Mouse (Mus musculus): ENCODE measurements around the gene Tbc1d10a. TPM values are rescaled to one million over a fixed set of nuclear protein-coding genes. Genes with fewer than 3 reads are reported as not detected.

Gene Tbc1d10a
- total RNA-seq (2014; rRNA removed) (41.9 and 48.4 TPM in 2 replicates), polyA plus RNA-seq (2015; fragmentation: Nextera tagmentation; extraction: Ambion mirVana) (31.9 and 36.2 TPM in 2 replicates)

DNA sequence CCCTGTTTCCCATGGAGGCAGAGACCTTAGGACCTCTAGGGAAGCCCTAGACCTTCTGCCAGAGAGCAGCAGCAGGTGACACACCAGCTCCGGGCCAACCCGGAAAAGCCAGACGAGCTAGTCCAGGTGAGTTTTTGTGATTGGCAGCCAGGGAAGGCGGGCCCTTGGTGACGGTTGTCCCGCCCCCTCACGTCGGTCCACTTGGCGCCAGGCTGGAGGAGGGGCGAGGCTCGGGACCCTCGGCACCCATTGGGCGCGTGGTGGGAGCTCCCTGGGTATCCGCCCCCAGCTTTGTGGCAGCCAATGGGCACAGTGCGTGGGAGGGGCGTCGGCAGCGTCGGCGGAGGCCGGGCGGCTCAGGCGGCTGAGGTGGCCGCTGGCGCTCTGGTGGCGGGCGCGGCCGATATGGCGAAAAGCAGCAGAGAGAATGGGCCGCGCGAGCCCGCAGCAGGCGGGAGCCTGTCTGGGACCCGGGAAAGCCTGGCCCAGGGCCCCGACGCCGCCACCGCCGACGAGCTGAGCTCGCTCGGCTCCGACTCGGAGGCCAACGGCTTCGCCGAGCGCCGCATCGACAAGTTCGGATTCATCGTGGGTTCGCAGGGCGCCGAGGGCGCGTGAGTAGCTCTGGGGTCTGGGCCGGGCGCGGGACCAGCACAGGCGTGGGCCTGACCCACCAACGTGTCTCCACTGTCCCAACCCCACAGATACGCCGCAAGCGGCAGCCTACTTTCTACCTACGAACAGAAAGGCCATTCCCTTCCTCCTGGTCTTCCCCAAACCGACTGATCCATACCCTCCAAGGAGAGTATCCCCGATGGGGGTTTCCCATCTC lies at the start of gene Tbc1d10a:
Gene Tbc1d10a (plus strand): TSS at position 304 of the 832 bp plus-strand sequence.
- H3K4me2 ChIP-seq (ENCODE audit: low read depth, low read length, poor library complexity, severe bottlenecking) = peak within 1 kb of the TSS; percentile 66
- peaks cover 8% of the 10 kb centered on the region for H3K4me1 ChIP-seq (ENCODE audit: insufficient read depth, low read length)
- H3K9ac ChIP-seq (replicated peaks; ENCODE audit: low read length, poor library complexity, severe bottlenecking) = peak within 1 kb of the TSS; percentile 84
- peak; percentile 99 for DNase-seq (ENCODE audit: low spot score)
- H3K9me3 ChIP-seq (ENCODE audit: low read length) = no peaks in the 10 kb centered on the region
- peak within 1 kb of the TSS; percentile 76 for H3K27ac ChIP-seq (ENCODE audit: low read depth, low read length)
- ATAC-seq (ENCODE audit: low FRiP score) = peak; percentile 99
- no peak for TF ChIP-seq CTCF (IDR thresholded peaks at IDR 0.05)
- H3K4me3 ChIP-seq (ENCODE audit: low read depth, low read length) = peak within 1 kb of the TSS; percentile 93
- no peaks in the 10 kb centered on the region for H3K27me3 ChIP-seq (ENCODE audit: insufficient read depth, low read length)
- peaks cover 4% of the 10 kb centered on the region for H3K36me3 ChIP-seq (ENCODE audit: insufficient read depth, low read length)
- WGBS = under 1% methylated on average over 71 of the region's 71 CpGs

DNA sequence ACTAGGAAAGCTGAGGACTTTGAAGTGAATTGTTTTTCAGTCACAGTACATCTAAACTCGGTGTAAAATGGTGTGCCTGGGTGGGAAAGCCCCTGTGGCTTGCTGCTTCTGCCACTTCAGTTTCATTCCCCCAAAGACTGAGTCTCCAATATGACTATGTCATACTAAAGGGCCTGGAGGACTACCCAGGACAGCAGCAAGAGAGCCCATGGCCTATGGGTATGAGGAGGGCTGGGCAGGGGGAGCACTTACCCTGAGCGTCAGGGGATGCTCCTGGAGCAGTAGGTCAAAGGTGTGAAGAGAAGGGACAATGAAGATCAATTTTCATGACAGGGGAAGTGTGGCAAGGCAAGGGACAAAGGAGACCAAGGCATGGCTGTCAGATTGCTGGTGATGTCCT lies 47.6 kb upstream of the Tbc1d10a start:
- ATAC-seq (ENCODE audit: low FRiP score) = no peak
- peaks cover 47% of the 10 kb centered on the region for H3K36me3 ChIP-seq (ENCODE audit: insufficient read depth, low read length)
- no peak for DNase-seq (ENCODE audit: low spot score)
- H3K9me3 ChIP-seq (ENCODE audit: low read length) = no peaks in the 10 kb centered on the region
- H3K4me1 ChIP-seq (ENCODE audit: insufficient read depth, low read length) = peaks cover 9% of the 10 kb centered on the region; the same call in 1 of the 2 replicates
- no peaks in the 10 kb centered on the region for H3K27me3 ChIP-seq (ENCODE audit: insufficient read depth, low read length)
- no peak overlapping the region for H3K4me3 ChIP-seq (ENCODE audit: low read depth, low read length)
- 78% methylated on average over 2 of the region's 2 CpGs for WGBS
- H3K4me2 ChIP-seq (ENCODE audit: low read depth, low read length, poor library complexity, severe bottlenecking) = no peak overlapping the region
- TF ChIP-seq CTCF (IDR thresholded peaks at IDR 0.05) = no peak
- H3K27ac ChIP-seq (ENCODE audit: low read depth, low read length) = no peak overlapping the region
- no peak overlapping the region for H3K9ac ChIP-seq (replicated peaks; ENCODE audit: low read length, poor library complexity, severe bottlenecking)

DNA sequence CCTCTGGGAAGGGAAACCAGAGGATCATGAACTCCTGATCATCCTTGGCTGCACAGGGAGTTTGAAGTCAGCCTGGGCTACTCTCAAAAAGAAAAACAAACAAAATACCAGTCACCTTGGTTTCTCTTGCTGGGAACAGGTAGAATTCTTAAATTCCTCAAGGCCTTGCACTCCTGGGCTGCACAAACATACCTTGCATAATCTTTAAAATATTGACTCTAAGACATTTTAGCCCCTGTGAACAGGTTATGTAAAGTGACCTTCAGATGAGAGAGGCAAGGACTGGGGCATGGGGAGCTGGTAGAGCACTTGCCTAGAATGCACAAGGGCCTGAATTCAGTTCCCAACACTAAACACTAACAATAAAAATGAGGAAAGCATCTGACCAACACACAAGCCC lies 45.1 kb upstream of the Tbc1d10a start:
- H3K27me3 ChIP-seq (ENCODE audit: insufficient read depth, low read length) = no peaks in the 10 kb centered on the region
- peaks cover 52% of the 10 kb centered on the region for H3K36me3 ChIP-seq (ENCODE audit: insufficient read depth, low read length)
- peaks cover 7% of the 10 kb centered on the region; the same call in 1 of the 2 replicates for H3K4me1 ChIP-seq (ENCODE audit: insufficient read depth, low read length)
- no peak overlapping the region for H3K4me2 ChIP-seq (ENCODE audit: low read depth, low read length, poor library complexity, severe bottlenecking)
- DNase-seq (ENCODE audit: low spot score) = no peak
- no peaks in the 10 kb centered on the region for H3K9me3 ChIP-seq (ENCODE audit: low read length)
- ATAC-seq (ENCODE audit: low FRiP score) = no peak
- H3K27ac ChIP-seq (ENCODE audit: low read depth, low read length) = no peak overlapping the region
- TF ChIP-seq CTCF (IDR thresholded peaks at IDR 0.05) = no peak
- H3K9ac ChIP-seq (replicated peaks; ENCODE audit: low read length, poor library complexity, severe bottlenecking) = no peak overlapping the region
- no peak overlapping the region for H3K4me3 ChIP-seq (ENCODE audit: low read depth, low read length)

DNA sequence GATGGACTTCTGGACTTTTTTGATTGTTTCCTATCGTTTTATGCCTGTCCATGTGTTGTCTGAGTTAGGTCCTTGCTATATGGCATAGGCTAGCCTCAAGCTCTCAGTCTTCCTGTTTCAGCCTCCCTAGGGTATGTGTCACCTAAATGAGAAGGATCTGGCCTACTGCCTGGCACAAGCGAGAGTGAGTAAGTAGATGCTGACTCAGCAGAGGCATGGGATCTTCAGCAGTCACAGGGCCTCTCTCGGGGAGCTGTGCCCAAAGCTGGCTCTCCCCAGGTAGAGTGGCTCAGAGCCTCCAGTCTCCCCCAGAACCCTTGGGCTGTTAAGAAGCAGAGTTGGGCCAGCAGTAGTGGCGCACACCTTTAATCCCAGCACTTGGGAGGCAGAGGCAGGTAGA lies 44.2 kb upstream of the Tbc1d10a start:
- ATAC-seq (ENCODE audit: low FRiP score) = no peak
- TF ChIP-seq CTCF (IDR thresholded peaks at IDR 0.05) = no peak
- Histone ChIP-seq H3K4me1 (ENCODE audit: insufficient read depth, low read length) (no peaks in the 10 kb centered on the region), H3K4me3 (ENCODE audit: low read depth, low read length) (no peak overlapping the region), H3K9ac (replicated peaks; ENCODE audit: low read length, poor library complexity, severe bottlenecking) (no peak overlapping the region), H3K9me3 (ENCODE audit: low read length) (no peaks in the 10 kb centered on the region), H3K4me2 (ENCODE audit: low read depth, low read length, poor library complexity, severe bottlenecking) (no peak overlapping the region), H3K27me3 (ENCODE audit: insufficient read depth, low read length) (no peaks in the 10 kb centered on the region), H3K27ac (ENCODE audit: low read depth, low read length) (no peak overlapping the region), H3K36me3 (ENCODE audit: insufficient read depth, low read length) (peaks cover 55% of the 10 kb centered on the region)
- WGBS = 95% methylated on average over 4 of the region's 4 CpGs
- no peak for DNase-seq (ENCODE audit: low spot score)

DNA sequence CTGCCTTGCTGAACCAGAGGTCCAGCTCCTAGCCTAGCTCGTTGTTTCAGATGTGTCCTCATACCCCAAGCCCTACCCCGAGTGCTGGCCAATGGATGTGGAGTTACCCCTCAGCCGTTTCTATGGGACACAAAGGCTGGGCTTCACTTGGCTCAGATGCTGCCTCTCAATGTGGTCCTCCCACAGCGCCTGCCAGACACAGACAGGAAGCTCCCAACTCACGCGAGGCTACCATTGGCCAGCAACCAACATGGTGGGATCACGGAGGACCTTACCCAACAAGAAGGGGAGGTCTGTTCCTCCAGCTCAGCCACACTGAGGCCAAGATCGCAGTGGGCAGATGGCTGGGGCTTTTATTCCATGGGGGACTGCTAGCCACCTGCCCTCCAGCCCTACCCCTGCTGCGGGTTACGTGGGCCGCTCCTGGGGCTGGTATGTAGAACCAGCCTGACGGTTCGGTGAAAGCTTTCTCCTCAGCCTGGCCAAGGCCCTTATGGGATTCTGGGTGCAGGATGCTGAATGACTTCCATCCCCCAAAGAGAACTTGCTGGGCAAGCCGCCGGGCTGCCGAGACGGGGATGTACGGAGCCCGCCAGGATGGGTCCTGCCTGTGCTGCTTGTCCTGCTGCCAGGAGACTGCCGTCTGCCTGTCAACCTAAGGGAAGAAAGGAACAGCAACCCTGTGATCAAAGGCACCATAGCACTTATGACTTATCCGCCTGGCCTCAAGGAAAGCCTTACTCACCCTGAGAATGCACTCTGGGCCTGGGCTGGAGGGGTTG lies 43.1 kb upstream of the Tbc1d10a start:
- Histone ChIP-seq H3K36me3 (ENCODE audit: insufficient read depth, low read length) (peaks cover 47% of the 10 kb centered on the region), H3K27ac (ENCODE audit: low read depth, low read length) (0 out of 2 replicates have a peak overlapping the region, but pooled peaks have one; percentile 47)
- 86% methylated on average over 21 of the region's 21 CpGs for WGBS

More for the DNA sequence above, 43.1 kb upstream of the Tbc1d10a start:
- TF ChIP-seq CTCF (IDR thresholded peaks at IDR 0.05) = no peak
- no peak overlapping the region for H3K9ac ChIP-seq (replicated peaks; ENCODE audit: low read length, poor library complexity, severe bottlenecking)
- H3K27me3 ChIP-seq (ENCODE audit: insufficient read depth, low read length) = no peaks in the 10 kb centered on the region
- no peaks in the 10 kb centered on the region for H3K4me1 ChIP-seq (ENCODE audit: insufficient read depth, low read length)
- H3K4me2 ChIP-seq (ENCODE audit: low read depth, low read length, poor library complexity, severe bottlenecking) = no peak overlapping the region
- DNase-seq (ENCODE audit: low spot score) (peak; percentile 82), ATAC-seq (ENCODE audit: low FRiP score) (peak; percentile 70)
- H3K4me3 ChIP-seq (ENCODE audit: low read depth, low read length) = no peak overlapping the region
- H3K9me3 ChIP-seq (ENCODE audit: low read length) = no peaks in the 10 kb centered on the region

Measured in midbrain, postnatal 0 days (tissue).